Mouse (Mus musculus): ENCODE measurements at regions not wholly inside any gene's neighbourhood (a gene's known extent, or its start where the extent isn't known, plus 50 kb on each side); places are given as distances from the start of the nearest gene placed in this dataset.
"Not testable (repeated sequence)": the region's sequence is repeated elsewhere in the genome, so short reads cannot be mapped to it uniquely, and the experiment has no call there.

GRCm38 (mm10) chr1:43305349-43306278 is 108.8 kb upstream of the Fhl2 start:
- no peak for DNase-seq (ENCODE audit: extremely low spot score)

- DNase-seq (ENCODE audit: extremely low spot score), result no peak
These were observed 114.2 kb upstream of the Fhl2 start for GRCm38 (mm10) chr1:43310711-43311695.

GRCm38 (mm10) chr1:43316331-43316730 is 119.5 kb upstream of the Fhl2 start:
- not testable (repeated sequence) for DNase-seq (ENCODE audit: extremely low spot score)

DNA sequence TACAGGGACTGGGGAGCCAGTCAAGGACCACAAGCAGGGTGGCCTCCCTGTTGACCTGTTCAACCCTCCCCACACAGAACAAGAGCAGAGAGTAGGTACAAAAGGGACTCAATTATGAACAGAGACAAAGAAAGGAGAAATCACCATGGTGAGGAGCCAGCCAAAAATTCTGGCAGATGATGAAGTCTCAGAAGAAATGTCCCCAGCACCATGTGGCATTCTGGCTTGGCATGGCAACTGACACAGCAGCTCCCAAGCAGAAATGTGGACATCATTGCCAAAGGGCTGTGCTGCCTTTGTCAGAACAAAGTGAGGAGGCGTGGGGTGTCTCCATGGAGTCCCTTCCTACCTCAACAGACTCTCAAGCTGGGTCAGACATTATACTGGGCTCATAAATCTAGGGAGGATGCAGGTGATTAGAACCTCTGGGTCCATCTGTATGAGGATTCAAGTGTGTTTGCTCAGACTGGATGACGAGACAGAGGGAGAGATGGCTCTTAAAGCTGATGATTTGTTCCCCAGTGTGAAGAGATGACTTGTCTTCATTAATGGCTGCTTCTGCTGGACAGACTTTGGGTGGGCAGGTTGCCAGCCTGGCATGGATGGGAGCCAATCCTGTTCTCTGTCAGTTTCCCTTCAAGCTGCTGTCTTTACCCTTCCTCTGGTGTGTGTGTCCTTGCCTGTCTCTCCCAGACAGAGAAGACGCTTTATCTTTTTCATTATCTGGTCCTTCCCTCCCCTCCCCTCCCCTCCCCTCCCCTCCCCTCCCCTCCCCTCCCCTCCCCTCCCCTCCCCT is 120.5 kb upstream of the Fhl2 start:
- no peak for DNase-seq (ENCODE audit: extremely low spot score)

- DNase-seq (ENCODE audit: extremely low spot score), result not testable (repeated sequence)
These were observed 110.9 kb upstream of the Nck2 start for GRCm38 (mm10) chr1:43333488-43333887.

GRCm38 (mm10) chr1:43337168-43337784 is 107.1 kb upstream of the Nck2 start:
- DNase-seq (ENCODE audit: extremely low spot score), result peak; percentile 6

DNA sequence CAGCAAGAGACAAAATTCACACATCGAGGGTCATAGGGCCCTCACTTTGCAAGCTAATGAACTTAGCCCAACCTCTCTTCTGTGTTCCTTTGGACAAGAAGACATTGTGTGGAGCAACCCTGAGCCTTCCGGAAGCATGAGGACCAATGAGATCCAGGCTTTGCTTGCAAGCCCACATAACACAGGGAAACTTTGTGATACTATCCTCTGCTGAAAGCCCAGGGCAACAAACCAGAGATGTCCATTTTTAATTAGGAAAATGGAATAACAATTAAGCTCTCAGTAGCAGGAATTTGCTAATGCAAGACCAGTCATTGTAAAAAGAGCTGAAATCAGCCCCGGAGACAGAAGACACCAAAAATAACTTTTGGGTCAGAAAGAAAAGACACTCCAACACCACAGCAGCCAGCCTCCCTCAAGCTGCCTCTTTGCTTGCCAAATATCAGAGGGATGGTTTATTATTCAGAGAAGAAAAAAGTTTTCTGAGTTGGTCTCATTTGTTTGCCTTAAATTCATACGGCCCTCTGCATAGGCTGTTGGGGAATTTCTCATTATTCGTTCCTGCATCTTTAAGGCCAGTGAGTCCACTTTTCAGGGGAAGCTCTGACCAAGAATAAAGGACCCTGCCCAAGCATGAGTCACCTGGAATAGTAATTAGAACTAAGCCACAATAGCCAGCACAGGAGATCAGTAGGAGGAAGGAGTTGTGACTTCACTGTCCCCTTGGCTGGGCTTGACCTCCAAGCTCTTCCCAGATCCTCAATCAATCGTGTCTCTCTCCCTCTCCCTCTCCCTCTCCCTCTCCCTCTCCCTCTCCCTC is 106.1 kb upstream of the Nck2 start:
- DNase-seq (ENCODE audit: extremely low spot score), result no peak

- no peak for DNase-seq (ENCODE audit: extremely low spot score)
These were observed 101.5 kb upstream of the Nck2 start for GRCm38 (mm10) chr1:43342848-43343247.

GRCm38 (mm10) chr1:43343410-43343809 is 101.0 kb upstream of the Nck2 start:
- DNase-seq (ENCODE audit: extremely low spot score), result no peak

GRCm38 (mm10) chr1:43344001-43344400 is 100.4 kb upstream of the Nck2 start:
- DNase-seq (ENCODE audit: extremely low spot score), result no peak

DNA sequence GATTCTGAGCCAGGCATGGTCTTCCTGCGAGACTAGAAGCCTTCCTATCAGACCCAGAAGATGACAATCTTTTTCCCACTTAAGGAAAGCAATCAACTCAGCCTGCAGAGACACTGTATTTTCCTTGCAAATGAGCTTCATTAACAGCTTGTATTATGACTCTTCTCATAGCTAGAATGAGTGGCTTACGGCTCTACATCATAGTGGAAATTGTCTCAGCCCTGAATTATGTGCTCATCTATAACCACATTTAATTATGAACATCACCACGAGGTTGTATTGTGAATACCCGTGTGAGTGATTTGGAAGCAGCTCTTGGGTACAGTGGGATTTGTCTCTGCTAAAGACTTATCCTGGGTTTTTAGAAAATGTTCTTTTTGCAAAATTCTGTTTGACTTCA is 97.2 kb upstream of the Nck2 start:
- DNase-seq (ENCODE audit: extremely low spot score), result no peak

DNA sequence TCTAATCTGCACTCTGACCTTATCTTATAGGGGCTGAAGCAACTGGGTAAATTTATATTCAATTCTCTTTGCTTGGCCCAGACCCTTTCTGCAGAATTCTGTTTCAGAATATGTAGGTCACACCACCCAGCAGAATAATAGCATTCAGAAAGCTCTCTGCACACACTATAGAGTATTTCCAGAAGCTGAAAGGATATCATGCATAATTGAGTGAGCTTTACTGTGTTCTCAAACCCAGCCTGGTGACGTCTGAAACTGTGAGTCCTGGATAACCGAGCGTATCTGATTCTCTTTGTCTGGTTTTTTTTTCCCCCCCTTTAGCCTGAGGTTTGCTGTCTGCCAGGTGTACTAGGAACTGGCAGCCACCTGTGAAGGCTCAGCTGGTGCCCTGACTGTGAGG is 94.4 kb upstream of the Nck2 start:
- DNase-seq (ENCODE audit: extremely low spot score), result no peak

GRCm38 (mm10) chr1:43358191-43358590 is 86.2 kb upstream of the Nck2 start:
- DNase-seq (ENCODE audit: extremely low spot score), result peak; percentile 54

GRCm38 (mm10) chr1:43359662-43360061 is 84.7 kb upstream of the Nck2 start:
- peak; percentile 6 for DNase-seq (ENCODE audit: extremely low spot score)

GRCm38 (mm10) chr1:43360291-43360690 is 84.1 kb upstream of the Nck2 start:
- DNase-seq (ENCODE audit: extremely low spot score), result peak; percentile 14

DNA sequence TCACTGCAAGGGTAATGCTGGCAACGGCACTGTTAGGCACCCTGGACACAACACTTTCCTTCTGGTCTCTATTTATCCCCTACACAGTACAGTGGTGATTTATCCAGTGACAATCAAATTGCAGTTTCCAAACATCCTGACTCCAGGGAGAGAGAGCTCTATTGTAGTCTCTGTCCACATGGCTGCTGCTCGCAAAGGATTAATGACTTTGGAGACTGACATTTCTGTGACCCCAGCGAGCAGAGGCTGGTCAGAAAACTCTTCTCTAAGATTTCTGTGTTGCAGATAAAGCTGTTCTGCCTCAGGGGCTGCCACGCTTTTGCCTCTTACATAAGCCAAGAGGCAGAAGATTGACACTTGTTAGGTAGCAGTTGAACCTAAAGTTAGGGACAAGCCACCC is 83.6 kb upstream of the Nck2 start:
- peak; percentile 61 for DNase-seq (ENCODE audit: extremely low spot score)

DNA sequence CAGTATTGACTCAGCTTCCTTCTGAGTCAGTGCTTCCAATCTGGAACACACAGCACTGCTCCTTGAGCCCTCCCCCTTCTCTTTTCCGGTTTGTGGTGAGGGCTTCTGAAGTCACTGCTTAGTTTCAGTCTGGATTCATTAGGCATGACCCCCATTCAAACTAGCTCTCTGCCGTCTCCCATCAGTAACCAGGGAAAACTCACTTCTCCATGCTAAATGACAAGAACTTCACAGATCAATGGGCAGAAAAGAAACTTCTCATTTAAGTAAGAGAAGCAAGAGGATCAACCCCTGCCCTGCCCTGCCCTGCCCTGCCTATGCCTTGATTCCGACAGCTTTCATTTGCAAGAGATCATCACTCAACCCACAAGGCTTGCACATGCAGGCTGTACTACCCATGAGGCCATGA is 82.9 kb upstream of the Nck2 start:
- peak; percentile 64 for DNase-seq (ENCODE audit: extremely low spot score)

GRCm38 (mm10) chr1:43362136-43362535 is 82.2 kb upstream of the Nck2 start:
- DNase-seq (ENCODE audit: extremely low spot score), result no peak

- DNase-seq (ENCODE audit: extremely low spot score), result no peak
These were observed 81.2 kb upstream of the Nck2 start for GRCm38 (mm10) chr1:43363178-43363577.

DNA sequence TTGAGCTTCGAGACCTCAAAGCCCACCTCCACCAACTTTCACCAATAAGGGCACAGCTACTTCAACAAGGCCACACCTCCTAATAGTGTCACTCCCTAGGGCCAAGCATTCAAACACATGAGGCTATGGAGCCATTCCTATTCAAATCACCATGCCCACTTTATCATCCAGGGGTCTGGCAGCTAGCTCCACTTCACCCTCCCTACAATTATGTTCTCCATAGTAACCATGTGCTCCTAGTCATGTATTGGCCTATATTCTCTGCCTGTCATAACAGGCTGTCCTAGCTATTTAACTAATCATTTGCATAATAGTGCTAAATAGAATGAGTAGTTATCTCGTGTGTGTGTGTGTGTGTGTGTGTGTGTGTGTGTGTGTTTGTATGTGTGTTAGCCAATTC is 77.9 kb upstream of the Nck2 start:
- no peak for DNase-seq (ENCODE audit: extremely low spot score)
